Mouse (Mus musculus): ENCODE data around the gene Fcho2. TPM values are rescaled to one million over a fixed set of nuclear protein-coding genes. Genes with fewer than 3 reads are reported as not detected.

Fcho2 gene
- total RNA-seq, 2 experiments from 2014 or later = 31.9 to 34.8 TPM

DNA sequence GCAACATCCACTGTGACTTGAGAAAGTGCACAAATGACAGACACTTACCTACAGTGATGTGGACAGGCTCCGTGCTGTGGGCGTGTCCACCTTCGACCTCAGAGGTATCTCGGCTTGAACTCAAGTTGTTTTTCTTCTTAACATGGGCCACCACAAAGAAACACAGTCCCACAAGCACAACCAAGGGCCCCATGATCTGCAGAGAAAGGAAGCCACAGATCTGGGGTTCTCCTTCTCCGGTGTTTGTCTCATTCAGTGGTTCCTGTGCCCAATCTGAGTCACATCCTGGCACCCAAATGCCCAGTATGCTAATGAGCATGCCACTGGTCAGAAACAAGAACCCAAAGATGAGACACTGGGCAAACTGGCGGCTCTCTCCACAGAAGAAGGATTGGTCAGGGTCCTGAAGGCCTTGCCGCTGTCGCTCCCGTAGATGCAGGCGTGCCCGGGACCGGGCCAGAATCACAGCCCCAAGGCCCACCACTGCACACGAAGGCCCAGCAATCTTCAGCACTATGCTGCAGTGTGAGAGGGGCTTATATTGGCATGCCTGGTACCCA is 123.2 kb downstream of the Fcho2 start:
- intact Hi-C loops (cut with DNase I) = no loop called here
- DNase-seq (ENCODE audit: extremely low spot score in 1 of 2, low spot score in 2 of 2) = no peak

DNA sequence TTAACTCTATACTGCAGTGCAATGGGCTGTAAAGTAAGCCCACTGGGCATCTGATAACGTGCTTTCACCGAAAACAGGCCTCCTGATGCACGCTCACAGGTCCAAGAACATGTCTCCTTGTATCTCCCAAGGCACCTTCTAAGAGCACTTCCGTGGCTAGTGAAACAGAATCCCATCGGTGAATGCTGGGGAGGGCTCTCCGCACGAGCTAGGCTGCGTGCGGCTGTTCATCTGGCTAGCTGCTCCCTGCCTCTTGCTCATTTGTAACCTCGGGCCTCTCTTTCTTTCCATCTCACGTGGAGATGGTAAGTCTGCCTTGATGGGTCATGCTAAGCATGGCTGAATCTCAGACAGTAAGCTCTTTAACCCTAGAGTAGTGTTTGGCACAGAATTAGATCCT is 124.4 kb downstream of the Fcho2 start:
- intact Hi-C loops (cut with DNase I) = no loop called here
- DNase-seq (ENCODE audit: extremely low spot score in 1 of 2, low spot score in 2 of 2) = no peak

DNA sequence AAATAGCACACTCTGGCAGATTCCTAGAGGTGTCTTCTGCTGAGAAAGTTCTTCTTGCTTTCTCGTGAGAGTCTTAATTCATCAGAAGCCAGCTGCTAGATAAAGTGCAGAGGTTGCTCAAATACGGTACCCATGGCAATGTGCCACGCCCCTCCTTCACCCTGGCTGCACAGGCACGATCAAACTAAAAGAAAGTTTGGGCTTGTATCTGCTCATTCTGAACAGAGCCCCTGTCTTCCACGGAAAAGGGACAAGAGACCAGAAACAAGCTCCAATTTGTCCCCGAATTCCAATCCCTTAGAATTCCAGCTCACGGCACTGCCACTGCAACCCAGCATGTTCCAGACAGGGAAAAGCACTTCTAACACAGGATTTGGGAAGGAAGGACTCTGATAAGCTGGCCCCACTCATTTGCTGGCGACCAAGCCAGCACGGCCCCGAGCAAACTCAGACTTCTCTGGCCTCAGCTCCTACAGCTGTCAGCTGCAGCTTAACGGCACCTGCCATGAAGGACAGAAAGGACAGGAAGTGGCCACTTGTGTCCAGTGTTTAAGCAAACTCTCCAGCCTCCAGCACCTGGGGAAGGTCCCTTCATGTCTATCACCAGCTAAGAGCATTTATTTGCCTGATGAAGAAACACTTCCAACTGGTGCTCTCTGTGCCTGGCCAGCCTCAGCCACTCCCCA is 125.5 kb downstream of the Fcho2 start:
- peak in 1 of 2 experiments; percentile 42 for DNase-seq (ENCODE audit: extremely low spot score in 1 of 2, low spot score in 2 of 2)
- intact Hi-C loops (cut with DNase I) = no loop called here

DNA sequence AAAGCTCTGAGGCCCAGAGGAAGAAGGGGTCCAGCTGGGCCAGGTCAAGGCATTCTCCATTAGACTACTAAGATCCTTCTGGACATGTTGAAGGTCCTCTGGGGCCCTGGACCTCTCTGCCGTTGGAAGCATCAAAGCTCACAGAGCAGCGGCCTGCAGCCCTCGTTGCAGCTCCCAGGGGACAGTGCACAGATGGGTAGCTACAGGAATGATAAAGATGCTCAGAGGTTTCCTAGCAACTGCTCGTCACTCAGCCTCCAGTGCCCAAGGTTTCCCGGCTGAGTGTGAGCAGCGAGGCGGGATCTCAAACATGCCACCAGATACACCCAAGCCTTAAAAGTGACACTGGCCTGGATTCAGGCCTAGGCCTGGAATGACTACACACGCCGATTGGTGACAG is 127.3 kb downstream of the Fcho2 start:
- DNase-seq (ENCODE audit: extremely low spot score in 1 of 2, low spot score in 2 of 2) = no peak

DNA sequence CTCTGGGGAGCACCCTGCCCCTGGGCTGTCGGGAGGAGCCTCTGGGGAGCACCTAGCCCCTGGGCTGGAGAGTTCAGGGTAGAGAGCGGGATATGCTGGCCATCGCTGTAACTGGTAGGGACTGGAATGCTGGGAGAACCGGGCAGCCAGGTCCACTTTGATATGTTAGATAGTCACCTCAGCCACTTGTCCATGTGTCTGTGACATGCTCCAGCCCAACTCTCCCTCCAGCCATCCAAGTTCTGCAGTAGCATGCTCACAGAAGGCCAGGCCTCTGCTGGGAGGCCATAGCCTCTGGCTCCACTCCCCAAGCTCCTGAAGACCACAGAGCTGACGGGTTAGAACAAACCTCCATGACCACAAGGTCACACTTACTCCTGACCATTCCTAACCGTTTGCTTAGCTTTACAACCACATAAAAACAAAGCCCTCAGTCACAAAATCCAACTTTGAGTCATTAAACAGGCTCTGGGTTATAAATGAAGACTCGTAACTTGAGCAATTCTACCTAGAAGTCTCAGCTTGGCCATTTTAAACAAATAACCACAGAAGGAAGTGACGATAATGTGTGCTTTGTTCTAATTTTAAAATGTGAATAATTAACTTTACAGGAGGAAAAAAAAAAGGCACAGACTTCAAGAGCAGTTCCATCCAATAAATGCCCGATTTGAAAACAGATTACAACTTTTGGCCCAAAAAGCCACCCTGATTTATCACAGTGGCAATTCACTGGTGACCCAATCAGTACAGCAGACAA is 130.9 kb downstream of the Fcho2 start:
- DNase-seq (ENCODE audit: extremely low spot score in 1 of 2, low spot score in 2 of 2) = no peak
- intact Hi-C loops (cut with DNase I) = no loop called here

More for the DNA sequence above, 127.3 kb downstream of the Fcho2 start:
- intact Hi-C loops (cut with DNase I) = no loop called here

DNA sequence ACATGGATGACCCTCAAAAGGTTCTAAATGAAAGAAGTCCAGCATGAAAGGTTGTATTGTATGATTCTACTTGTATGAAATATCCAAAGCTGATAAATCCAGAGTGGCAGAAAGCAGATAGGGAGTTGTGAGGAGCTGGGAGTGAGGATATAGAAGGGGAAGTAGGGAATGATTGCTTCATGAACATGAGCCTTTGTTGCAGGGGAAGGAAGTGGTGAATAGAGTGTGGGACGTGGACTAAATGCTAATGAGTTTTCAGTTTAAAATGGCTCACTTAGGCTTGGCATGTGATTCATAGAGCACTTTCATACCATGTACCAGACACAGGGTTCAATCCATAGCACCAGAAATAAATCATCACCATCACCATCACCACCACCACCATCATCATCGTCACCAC is 131.8 kb downstream of the Fcho2 start:
- no peak for DNase-seq (ENCODE audit: extremely low spot score in 1 of 2, low spot score in 2 of 2)
- intact Hi-C loops (cut with DNase I) = no loop called here

DNA sequence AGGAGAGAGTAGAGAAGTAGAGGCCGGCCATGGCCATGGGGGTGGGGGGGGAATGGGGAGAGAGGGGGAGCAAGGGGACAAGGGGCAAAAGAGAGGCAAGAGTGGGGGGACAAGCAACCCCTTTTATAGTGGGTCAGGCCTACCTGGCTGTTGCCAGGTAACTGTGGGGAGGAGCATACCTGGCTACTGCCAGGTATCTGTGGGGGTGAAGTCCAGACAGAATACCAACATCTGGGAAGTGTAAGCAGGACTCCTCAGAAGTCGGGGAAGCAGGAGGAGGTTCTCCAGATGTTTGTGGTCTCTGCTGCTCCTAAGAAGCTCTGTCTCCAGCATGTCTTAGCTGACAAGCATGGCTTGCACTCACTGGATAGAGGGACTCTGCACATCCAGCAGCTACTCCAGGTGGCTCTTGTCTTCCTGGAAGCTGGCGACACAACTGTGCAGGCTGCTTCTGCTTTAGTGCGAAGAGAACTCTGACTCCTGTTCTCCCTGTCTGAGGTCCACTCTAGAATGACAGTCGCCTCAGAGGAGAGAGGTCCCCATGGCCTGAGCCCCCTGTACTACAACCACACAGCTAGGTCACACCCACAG is 134.7 kb downstream of the Fcho2 start:
- DNase-seq (ENCODE audit: extremely low spot score in 1 of 2, low spot score in 2 of 2) = no peak
- intact Hi-C loops (cut with DNase I) = no loop called here

DNA sequence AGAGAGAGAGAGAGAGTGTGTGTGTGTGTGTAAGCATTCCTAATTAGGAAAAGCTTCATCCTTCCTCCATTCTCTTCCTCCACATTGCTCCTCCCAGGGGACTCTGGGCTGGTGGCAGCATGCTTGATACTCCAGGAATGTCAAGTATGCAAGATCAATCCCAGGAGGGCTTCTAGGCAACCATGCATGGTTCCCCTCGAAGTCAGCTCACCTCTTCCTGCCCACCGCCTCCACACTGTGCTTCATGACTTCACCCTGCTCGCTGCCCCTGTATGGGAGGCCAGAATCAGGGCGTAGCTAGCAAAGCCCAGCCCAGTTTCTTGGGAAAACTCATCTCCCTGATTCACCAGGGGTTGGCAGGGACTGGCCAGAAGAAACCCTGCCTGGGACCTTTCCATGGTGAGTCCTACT is 135.6 kb downstream of the Fcho2 start:
- no peak for DNase-seq (ENCODE audit: extremely low spot score in 1 of 2, low spot score in 2 of 2)
- intact Hi-C loops (cut with DNase I) = no loop called here

DNA sequence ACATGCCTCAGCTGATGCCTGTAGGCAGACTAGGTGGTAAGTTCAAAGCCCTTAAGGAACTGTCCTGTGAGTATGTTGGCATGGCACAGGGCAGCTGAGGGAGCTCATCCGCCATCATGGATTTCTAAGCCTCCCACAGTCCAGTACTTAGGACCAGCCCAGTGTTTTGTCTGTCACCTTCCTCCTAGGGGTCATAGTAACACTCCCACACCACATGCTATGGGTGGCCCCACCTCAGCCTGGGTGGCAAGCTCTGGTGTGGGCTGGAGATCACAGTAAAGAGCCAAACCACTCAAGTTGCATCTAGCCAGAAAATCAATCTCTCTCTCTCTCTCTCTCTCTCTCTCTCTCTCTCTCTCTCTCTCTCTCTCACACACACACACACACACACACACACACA is 136.0 kb downstream of the Fcho2 start:
- no peak for DNase-seq (ENCODE audit: extremely low spot score in 1 of 2, low spot score in 2 of 2)
- intact Hi-C loops (cut with DNase I) = no loop called here

DNA sequence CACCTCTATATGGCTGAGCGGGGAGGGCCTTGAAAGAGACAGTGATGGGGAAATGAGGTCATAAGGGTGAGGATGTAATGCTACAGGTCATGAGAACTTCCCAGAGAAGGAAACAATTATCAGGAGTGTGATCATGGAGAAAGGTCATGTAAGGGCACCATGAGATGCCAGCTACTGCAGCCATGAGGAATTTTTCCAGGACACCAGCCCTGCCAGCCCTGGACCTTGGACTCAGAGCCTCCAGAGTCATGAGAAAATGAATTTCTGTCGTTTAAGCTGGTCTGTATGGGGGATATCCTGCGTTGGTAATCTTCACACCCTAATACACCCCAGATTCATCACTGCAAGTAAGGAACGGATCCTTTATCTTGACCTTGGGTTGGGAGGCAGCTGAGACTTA is 141.3 kb downstream of the Fcho2 start:
- no peak for DNase-seq (ENCODE audit: extremely low spot score in 1 of 2, low spot score in 2 of 2)
- intact Hi-C loops (cut with DNase I) = no loop called here

Other genes starting within 250 kb of the Fcho2 start
- gene Tmem174, start 178.0 kb downstream of the Fcho2 start, total RNA-seq (2021) = not detected
- under 1 TPM in 1 of 2 experiments, not detected in 1; 0.39 TPM for gene Tmem171, start 120.6 kb downstream of the Fcho2 start, total RNA-seq (2021)
- gene Tnpo1, start 110.9 kb upstream of the Fcho2 start, total RNA-seq (2021) = 10 to 100 TPM; 66.4 to 66.9 TPM
- gene 1700024P04Rik, start 169.1 kb upstream of the Fcho2 start, total RNA-seq (2021) = not detected

Data from left cerebral cortex, postnatal 10 days (tissue).